Mouse (Mus musculus) myocyte (in vitro differentiated cells): ENCODE measurements at regions not wholly inside any gene's neighbourhood (a gene's known extent, or its start where the extent isn't known, plus 50 kb on each side); places are given as distances from the start of the nearest gene placed in this dataset.

Experiments used
- MAX ChIP-seq: IDR thresholded peaks from one replicate; pipeline ENCODE4 v1.6.1; 2011; ENCODE audit warnings: low read depth, mild to moderate bottlenecking, control low read depth
- MYOD1 ChIP-seq, 3 experiments: IDR thresholded peaks; one replicate each; pipeline ENCODE4 v1.6.1; 2011; ENCODE audit warnings: control low read depth in 2 of 3, low read depth in 2 of 3, mild to moderate bottlenecking in 2 of 3, moderate library complexity in 1 of 3; ENCODE audit not compliant: insufficient read length in 2 of 3, control insufficient read depth in 1 of 3
- POLR2A ChIP-seq: IDR thresholded peaks from one replicate; pipeline ENCODE4 v1.6.1; 2011; ENCODE audit warnings: low read depth, mild to moderate bottlenecking, control low read depth, moderate library complexity; ENCODE audit not compliant: insufficient read length
- POLR2AphosphoS2 ChIP-seq: IDR thresholded peaks from one replicate; pipeline ENCODE4 v1.6.1; 2011; ENCODE audit warnings: low read depth, control low read depth; ENCODE audit not compliant: insufficient read length
- TCF12 ChIP-seq: IDR thresholded peaks from one replicate; pipeline ENCODE4 v1.6.1; 2011; ENCODE audit warnings: mild to moderate bottlenecking, control low read depth; ENCODE audit not compliant: poor library complexity, insufficient read depth, severe bottlenecking
- USF1 ChIP-seq: IDR thresholded peaks from one replicate; pipeline ENCODE4 v1.6.1; 2011; ENCODE audit warnings: low read depth, mild to moderate bottlenecking, control low read depth, moderate library complexity

- TF ChIP-seq USF1 (no peak), POLR2A (no peak), MYOD1 (IDR thresholded peaks at IDR 0.05; ENCODE audit: control insufficient read depth in 1 of 3, insufficient read length in 2 of 3, low read depth in 2 of 3) (no peak), TCF12 (no peak), POLR2AphosphoS2 (no peak), MAX (no peak)
Measured at GRCm38 (mm10) chr6:50929503-50929902, 275.3 kb upstream of the Npvf start.
